Mouse (Mus musculus): ENCODE data around the gene Togaram1. TPM values are rescaled to one million over a fixed set of nuclear protein-coding genes. Genes with fewer than 3 reads are reported as not detected.

Togaram1 gene
- 10 to 100 TPM; 48.8 to 56.1 TPM for total RNA-seq (2021)

DNA sequence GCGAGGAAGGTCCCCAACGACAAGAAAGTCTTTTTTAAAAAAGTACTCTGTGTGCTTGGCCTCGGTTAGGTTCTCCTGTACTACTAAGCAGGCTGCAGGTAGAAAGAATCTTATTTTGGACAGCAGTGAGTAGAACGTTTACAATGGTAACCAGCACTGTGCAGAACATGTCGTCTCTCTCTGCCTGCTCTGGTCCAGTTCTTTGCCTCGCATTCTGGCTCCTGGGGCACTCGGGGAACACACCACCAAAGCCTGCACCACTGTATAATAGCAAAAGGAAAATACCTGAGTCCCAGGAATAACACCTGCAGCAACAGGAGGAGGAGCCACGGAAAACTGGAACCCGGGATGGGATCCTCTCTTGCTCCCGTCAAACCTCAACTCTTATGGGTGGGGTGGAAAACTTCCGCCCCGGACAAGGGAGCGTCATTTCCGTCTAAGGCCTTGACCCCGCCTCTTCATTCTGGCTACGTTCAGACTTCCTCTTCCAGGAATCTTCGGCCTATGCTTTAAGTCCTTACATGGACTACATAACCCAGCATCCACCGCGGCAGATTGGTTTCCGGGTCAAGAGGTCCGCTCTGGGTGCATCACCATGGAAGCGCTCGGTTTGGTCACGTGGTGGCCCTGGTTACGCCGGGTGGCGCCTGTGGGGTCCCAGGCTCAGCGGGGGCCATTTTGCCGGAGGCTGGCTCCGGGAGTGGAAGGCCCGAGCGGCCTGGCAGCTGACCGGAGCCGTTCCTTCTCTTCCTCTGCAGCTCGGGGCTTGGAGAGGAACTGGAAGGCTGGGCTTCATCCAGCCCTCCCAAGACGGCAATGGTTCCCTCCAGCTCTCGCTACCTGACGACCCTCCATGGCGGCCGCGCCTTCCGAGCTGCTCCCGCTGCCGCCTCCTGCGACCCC is at the start of gene Togaram1, which contains the start of gene Klhl28:
Togaram1 (plus strand) TSS at position 681 of the 903 bp plus-strand sequence.
Klhl28 (minus strand) TSS at position 411 of the 903 bp plus-strand sequence.
- intact Hi-C loops (cut with DNase I) = loop anchor here (5.0 kb wide), 1 partner anchor 48 kb away; the partner anchor contains the start of gene Gm527

GRCm38 (mm10) chr12:64916735-64917134 is 48.9 kb upstream of the Togaram1 start:
- intact Hi-C loops (cut with DNase I) = loop anchor here (5.0 kb wide), 1 partner anchor 51 kb away; the partner anchor contains the start of genes Klhl28 and Togaram1
- no peak for DNase-seq (ENCODE audit: low spot score in 2 of 2)

More for the DNA sequence above, at the start of gene Togaram1, which contains the start of gene Klhl28:
- DNase-seq (ENCODE audit: low spot score in 2 of 2) = peak; percentile 99 to 100

- intact Hi-C loops (cut with DNase I) = loop anchor here (5.0 kb wide), 1 partner anchor 49 kb away; the partner anchor contains the start of genes Klhl28 and Togaram1
- DNase-seq (ENCODE audit: low spot score in 2 of 2) = peak; percentile 91 to 95
Observed at GRCm38 (mm10) chr12:64917578-64918471, 47.8 kb upstream of the Togaram1 start, which contains the start of gene Gm527. TSS of gene Gm527 (plus strand) at chr12:64917906.

GRCm38 (mm10) chr12:64937493-64937892 is 28.1 kb upstream of the Togaram1 start:
- no peak for DNase-seq (ENCODE audit: low spot score in 2 of 2)
- intact Hi-C loops (cut with DNase I) = no loop called here

- DNase-seq (ENCODE audit: low spot score in 2 of 2) = no peak
- intact Hi-C loops (cut with DNase I) = no loop called here
Observed at GRCm38 (mm10) chr12:64964560-64964959, 1.0 kb upstream of the Togaram1 start.

GRCm38 (mm10) chr12:64966101-64966631 is 562 bp downstream of the Togaram1 start:
- peak; percentile 54 to 55 for DNase-seq (ENCODE audit: low spot score in 2 of 2)
- intact Hi-C loops (cut with DNase I) = loop anchor here (5.0 kb wide), 1 partner anchor 49 kb away; the partner anchor contains the start of gene Gm527

- DNase-seq (ENCODE audit: low spot score in 2 of 2) = no peak
- intact Hi-C loops (cut with DNase I) = loop anchor here (5.0 kb wide), 1 partner anchor 50 kb away; the partner anchor contains the start of gene Gm527
Observed at GRCm38 (mm10) chr12:64966652-64967435, 1.2 kb downstream of the Togaram1 start.

DNA sequence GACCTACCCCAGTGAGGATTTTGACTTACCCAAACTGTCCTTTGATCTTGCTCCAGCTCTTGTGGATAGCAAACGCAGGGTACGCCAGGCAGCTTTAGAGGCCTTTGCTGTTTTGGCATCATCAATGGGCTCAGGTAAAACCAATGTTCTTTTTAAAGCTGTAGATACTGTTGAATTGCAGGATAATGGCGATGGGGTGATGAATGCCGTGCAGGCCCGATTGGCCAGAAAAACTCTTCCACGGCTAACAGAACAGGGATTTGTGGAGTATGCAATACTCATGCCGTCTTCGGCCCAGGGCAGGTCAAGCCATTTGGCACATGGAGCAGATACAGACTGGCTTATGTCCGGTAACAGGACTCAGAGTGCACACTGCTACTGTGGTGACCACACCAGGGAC is 1.9 kb downstream of the Togaram1 start:
- DNase-seq (ENCODE audit: low spot score in 2 of 2) = peak in 1 of 2 experiments; percentile 14
- intact Hi-C loops (cut with DNase I) = loop anchor here (5.0 kb wide), 1 partner anchor 50 kb away; the partner anchor contains the start of gene Gm527

- intact Hi-C loops (cut with DNase I) = loop anchor here (5.0 kb wide), 1 partner anchor 51 kb away; the partner anchor contains the start of gene Gm527
- no peak for DNase-seq (ENCODE audit: low spot score in 2 of 2)
Observed at GRCm38 (mm10) chr12:64968067-64968466, 2.5 kb downstream of the Togaram1 start.

DNA sequence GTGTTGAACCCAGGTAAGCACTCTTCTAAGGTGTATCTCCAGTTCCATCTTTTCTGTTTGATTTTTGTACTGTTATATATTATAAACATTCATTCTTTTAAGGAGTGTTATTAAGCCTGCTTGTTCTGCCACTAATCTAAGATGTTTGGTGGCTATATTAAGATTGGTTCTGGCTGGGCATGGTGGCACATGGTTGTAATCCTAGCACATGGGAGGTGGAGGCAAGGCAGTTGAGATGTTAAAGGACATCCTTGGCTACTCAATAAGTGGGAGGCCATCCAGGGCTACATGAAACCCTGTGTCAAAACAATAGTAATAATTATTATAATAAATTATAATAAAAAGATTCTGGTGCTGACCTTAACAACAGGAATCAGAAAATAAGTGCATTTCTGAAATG is 5.8 kb downstream of the Togaram1 start:
- no peak for DNase-seq (ENCODE audit: low spot score in 2 of 2)
- intact Hi-C loops (cut with DNase I) = no loop called here

DNA sequence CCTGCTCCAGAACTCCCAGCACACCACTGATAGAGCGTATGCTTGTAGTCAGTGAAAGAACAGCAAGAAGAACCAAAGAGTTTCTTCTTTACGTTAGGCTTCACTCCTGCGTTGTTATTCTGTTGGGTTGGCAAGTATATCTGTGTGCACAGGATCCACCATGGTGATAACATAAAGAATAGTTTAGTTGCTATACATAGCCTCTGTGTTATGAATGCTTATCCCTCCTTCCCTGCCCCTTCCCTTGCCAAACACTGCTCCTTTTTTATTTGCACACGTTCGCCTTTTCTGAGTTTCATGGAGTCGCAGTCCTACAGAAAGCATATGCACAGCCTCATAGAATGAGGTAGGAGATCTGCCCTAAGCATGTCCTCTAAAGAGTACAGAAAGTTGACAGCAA is 6.5 kb downstream of the Togaram1 start:
- DNase-seq (ENCODE audit: low spot score in 2 of 2) = no peak
- intact Hi-C loops (cut with DNase I) = no loop called here

DNA sequence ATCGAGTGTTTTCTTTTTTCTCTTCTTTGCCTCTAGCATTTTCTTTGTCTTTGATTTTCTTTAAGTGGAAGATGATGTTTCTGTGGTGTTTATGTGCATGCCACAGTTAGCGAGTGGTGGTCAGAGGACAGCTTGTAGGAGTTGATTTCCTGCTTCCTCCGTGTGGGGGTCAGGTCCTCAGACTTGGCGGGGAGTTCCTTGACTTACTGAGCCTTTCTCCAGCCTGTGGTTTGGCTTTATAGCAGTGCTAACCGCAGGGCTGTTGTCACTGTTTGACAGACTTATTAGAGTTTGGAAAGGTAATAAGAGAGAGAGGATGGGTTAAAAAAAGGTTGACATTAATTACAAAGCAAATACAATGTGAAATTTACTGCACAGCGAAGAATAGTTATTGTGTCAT is 10.0 kb downstream of the Togaram1 start:
- intact Hi-C loops (cut with DNase I) = no loop called here
- no peak for DNase-seq (ENCODE audit: low spot score in 2 of 2)

DNA sequence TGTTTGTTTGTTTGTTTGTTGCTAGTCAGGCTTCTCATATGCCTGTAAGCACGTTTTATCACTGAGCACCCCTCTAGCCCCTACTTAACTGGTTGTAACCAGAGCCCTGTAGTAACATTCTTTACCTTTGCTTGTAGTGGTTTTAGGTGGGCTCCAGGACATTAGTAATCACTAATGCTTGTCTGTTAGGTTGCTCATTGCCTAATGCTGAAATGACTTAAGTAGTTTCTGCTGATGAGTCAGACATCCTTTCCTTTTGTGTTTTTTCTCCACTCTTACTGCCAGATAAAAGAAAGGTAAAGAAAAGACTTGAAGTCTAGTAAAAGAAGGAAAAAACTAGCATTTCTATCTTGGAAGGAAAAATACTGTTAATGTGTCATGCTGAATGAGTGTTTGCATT is 10.6 kb downstream of the Togaram1 start:
- intact Hi-C loops (cut with DNase I) = no loop called here
- no peak for DNase-seq (ENCODE audit: low spot score in 2 of 2)

- no peak for DNase-seq (ENCODE audit: low spot score in 2 of 2)
- intact Hi-C loops (cut with DNase I) = no loop called here
Observed at GRCm38 (mm10) chr12:64977518-64977917, 11.9 kb downstream of the Togaram1 start.

GRCm38 (mm10) chr12:65007725-65008124 is 42.1 kb downstream of the Togaram1 start:
- intact Hi-C loops (cut with DNase I) = no loop called here

GRCm38 (mm10) chr12:65022842-65023241 is 57.2 kb downstream of the Togaram1 start:
- DNase-seq (ENCODE audit: low spot score in 2 of 2) = peak; percentile 7 to 11

More at GRCm38 (mm10) chr12:65007725-65008124, 42.1 kb downstream of the Togaram1 start:
- DNase-seq (ENCODE audit: low spot score in 2 of 2) = no peak

DNA sequence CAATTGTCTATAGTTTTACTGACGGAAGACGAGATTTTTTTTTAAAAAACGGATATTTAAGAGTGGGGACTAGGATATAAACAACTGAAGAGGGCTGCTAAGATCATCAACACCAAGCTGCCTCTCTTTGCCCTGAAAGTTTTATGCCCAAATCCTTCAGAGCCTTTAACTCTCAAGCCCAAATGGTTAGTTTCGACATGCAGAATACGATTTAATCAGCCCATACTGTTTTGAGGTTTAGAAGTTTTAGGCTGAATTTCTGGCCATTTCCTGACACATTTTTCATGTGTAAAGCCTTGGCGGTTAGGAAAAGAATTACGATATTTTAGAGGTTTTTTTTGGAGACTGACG is 70.2 kb downstream of the Togaram1 start:
- intact Hi-C loops (cut with DNase I) = no loop called here
- DNase-seq (ENCODE audit: low spot score in 2 of 2) = no peak

More at GRCm38 (mm10) chr12:65022842-65023241, 57.2 kb downstream of the Togaram1 start:
- intact Hi-C loops (cut with DNase I) = no loop called here

GRCm38 (mm10) chr12:65036190-65036870 is 70.7 kb downstream of the Togaram1 start, which contains the start of gene Prpf39:
TSS of gene Prpf39 (plus strand) at chr12:65036333.
- intact Hi-C loops (cut with DNase I) = no loop called here
- DNase-seq (ENCODE audit: low spot score in 2 of 2) = peak; percentile 91 to 93

All from left cerebral cortex, postnatal 36 days (tissue).